Mouse (Mus musculus) left cerebral cortex, adult 8-10 months (tissue): ENCODE data around the gene Setd2. TPM values are rescaled to one million over a fixed set of nuclear protein-coding genes. Genes with fewer than 3 reads are reported as not detected.

Experiments
- DNase-seq, 2 experiments: peaks; one replicate each; pipeline ENCODE4 v3.0.0; 2022; ENCODE audit warnings: low spot score in 2 of 2
- total RNA-seq, 4 experiments: library from RNA; stranded (reverse); gene quantifications; 2 replicates each; pipeline ENCODE4 v1.2.4; 2022

Gene Setd2
- 10 to 100 TPM; 58.6 to 74.9 (median 63.6) TPM for total RNA-seq

GRCm38 (mm10) chr9:110532538-110533291 is at the start of gene Setd2:
Gene Setd2, plus strand, starts transcription at chr9:110532597.
- peak; percentile 46 to 56 for DNase-seq

GRCm38 (mm10) chr9:110488841-110489240 is 43.6 kb upstream of the Setd2 start:
- DNase-seq, result no peak

GRCm38 (mm10) chr9:110490913-110491312 is 41.5 kb upstream of the Setd2 start:
- DNase-seq, result no peak

- DNase-seq, result no peak
Measured at GRCm38 (mm10) chr9:110525737-110526136, 6.7 kb upstream of the Setd2 start.

GRCm38 (mm10) chr9:110529002-110529737 is 3.2 kb upstream of the Setd2 start:
- no peak for DNase-seq

- DNase-seq, result no peak
Measured at GRCm38 (mm10) chr9:110530650-110531049, 1.7 kb upstream of the Setd2 start.

GRCm38 (mm10) chr9:110531151-110531791 is 1.1 kb upstream of the Setd2 start:
- DNase-seq, result no peak

- peak; percentile 72 to 93 for DNase-seq
Measured at GRCm38 (mm10) chr9:110531914-110532489, 395 bp upstream of the Setd2 start.

- DNase-seq, result no peak
Measured at GRCm38 (mm10) chr9:110533645-110534044, 1.2 kb downstream of the Setd2 start.

- DNase-seq, result no peak
Measured at GRCm38 (mm10) chr9:110535114-110535513, 2.7 kb downstream of the Setd2 start.

GRCm38 (mm10) chr9:110536636-110537035 is 4.2 kb downstream of the Setd2 start:
- no peak for DNase-seq

- no peak for DNase-seq
Measured at GRCm38 (mm10) chr9:110538511-110538910, 6.1 kb downstream of the Setd2 start.

GRCm38 (mm10) chr9:110541988-110542387 is 9.6 kb downstream of the Setd2 start:
- DNase-seq, result no peak

- no peak for DNase-seq
Measured at GRCm38 (mm10) chr9:110548261-110548660, 15.9 kb downstream of the Setd2 start.

- no peak for DNase-seq
Measured at GRCm38 (mm10) chr9:110568309-110568708, 35.9 kb downstream of the Setd2 start.

GRCm38 (mm10) chr9:110582161-110582560 is 49.8 kb downstream of the Setd2 start:
- DNase-seq, result no peak

- no peak for DNase-seq
Measured at GRCm38 (mm10) chr9:110583521-110583920, 51.1 kb downstream of the Setd2 start.

GRCm38 (mm10) chr9:110611471-110611870 is 79.1 kb downstream of the Setd2 start:
- DNase-seq, result no peak

- DNase-seq, result no peak
Measured at GRCm38 (mm10) chr9:110617081-110617480, 84.7 kb downstream of the Setd2 start.

- no peak for DNase-seq
Measured at GRCm38 (mm10) chr9:110620180-110620579, 87.8 kb downstream of the Setd2 start.

GRCm38 (mm10) chr9:110620685-110621084 is 88.3 kb downstream of the Setd2 start:
- DNase-seq, result no peak
